Mouse (Mus musculus) myocyte (in vitro differentiated cells): ENCODE measurements around the gene Rai1. TPM values are rescaled to one million over a fixed set of nuclear protein-coding genes. Genes with fewer than 3 reads are reported as not detected.

Source experiments
- H3K27me3 ChIP-seq: one replicate; pipeline ENCODE4 v1.6.1; 2011; ENCODE audit not compliant: control insufficient read depth, insufficient read depth, insufficient read length
- H3K36me3 ChIP-seq: one replicate; pipeline ENCODE4 v1.6.1; 2011; ENCODE audit not compliant: control insufficient read depth, insufficient read depth
- H3K4me2 ChIP-seq: one replicate; pipeline ENCODE4 v1.6.1; 2011; ENCODE audit warnings: low read depth, control low read depth
- H3K4me3 ChIP-seq: one replicate; pipeline ENCODE4 v1.5.1; 2011; ENCODE audit warnings: mild to moderate bottlenecking, control low read depth, moderate library complexity
- H3K79me2 ChIP-seq: one replicate; pipeline ENCODE4 v1.6.1; 2011; ENCODE audit not compliant: control insufficient read depth, insufficient read depth
- H3ac ChIP-seq: one replicate; pipeline ENCODE4 v1.6.1; 2011; ENCODE audit not compliant: control insufficient read depth, insufficient read length
- CEBPB ChIP-seq: IDR thresholded peaks from 2 replicates; pipeline ENCODE4 v1.6.1; 2011; ENCODE audit warnings: mild to moderate bottlenecking, moderate library complexity; ENCODE audit not compliant: poor library complexity, insufficient read depth, severe bottlenecking
- E2F4 ChIP-seq: IDR thresholded peaks from one replicate; pipeline ENCODE4 v1.6.1; 2011; ENCODE audit warnings: mild to moderate bottlenecking, control low read depth, moderate library complexity; ENCODE audit not compliant: insufficient read depth
- MAX ChIP-seq: IDR thresholded peaks from one replicate; pipeline ENCODE4 v1.6.1; 2011; ENCODE audit warnings: low read depth, mild to moderate bottlenecking, control low read depth
- MYOD1 ChIP-seq, 3 experiments: IDR thresholded peaks; one replicate each; pipeline ENCODE4 v1.6.1; 2011; ENCODE audit warnings: control low read depth in 2 of 3, low read depth in 2 of 3, mild to moderate bottlenecking in 2 of 3, moderate library complexity in 1 of 3; ENCODE audit not compliant: insufficient read length in 2 of 3, control insufficient read depth in 1 of 3
- MYOG ChIP-seq, 3 experiments: IDR thresholded peaks; one replicate each; pipeline ENCODE4 v1.6.1; 2011; ENCODE audit warnings: control low read depth in 2 of 3, low read depth in 2 of 3, mild to moderate bottlenecking in 2 of 3; ENCODE audit not compliant: insufficient read length in 2 of 3, control insufficient read depth in 1 of 3, insufficient read depth in 1 of 3
- POLR2A ChIP-seq: IDR thresholded peaks from one replicate; pipeline ENCODE4 v1.6.1; 2011; ENCODE audit warnings: low read depth, mild to moderate bottlenecking, control low read depth, moderate library complexity; ENCODE audit not compliant: insufficient read length
- POLR2AphosphoS2 ChIP-seq: IDR thresholded peaks from one replicate; pipeline ENCODE4 v1.6.1; 2011; ENCODE audit warnings: low read depth, control low read depth; ENCODE audit not compliant: insufficient read length
- REST ChIP-seq: IDR thresholded peaks from one replicate; pipeline ENCODE4 v1.6.1; 2011; ENCODE audit warnings: mild to moderate bottlenecking, control low read depth, moderate library complexity; ENCODE audit not compliant: insufficient read depth, insufficient read length
- SRF ChIP-seq: IDR thresholded peaks from one replicate; pipeline ENCODE4 v1.6.1; 2011; ENCODE audit warnings: low read depth; ENCODE audit not compliant: control insufficient read depth, insufficient read length
- TCF12 ChIP-seq: IDR thresholded peaks from one replicate; pipeline ENCODE4 v1.6.1; 2011; ENCODE audit warnings: mild to moderate bottlenecking, control low read depth; ENCODE audit not compliant: poor library complexity, insufficient read depth, severe bottlenecking
- TCF3 ChIP-seq: IDR thresholded peaks from one replicate; pipeline ENCODE4 v1.6.1; 2011; ENCODE audit warnings: low read depth, control low read depth; ENCODE audit not compliant: insufficient read length
- USF1 ChIP-seq: IDR thresholded peaks from one replicate; pipeline ENCODE4 v1.6.1; 2011; ENCODE audit warnings: low read depth, mild to moderate bottlenecking, control low read depth, moderate library complexity
- polyA plus RNA-seq: library from polyadenylated mRNA; unstranded; fragments of >200 nt; fragmentation: generic; extraction: Trizol; gene quantifications from one replicate; pipeline ENCODE4 v1.2.1, GENCODE M21; 2012; ENCODE audit warnings: missing spikeins

The Rai1 gene
- polyA plus RNA-seq, 1 experiment: 26.0 TPM

DNA sequence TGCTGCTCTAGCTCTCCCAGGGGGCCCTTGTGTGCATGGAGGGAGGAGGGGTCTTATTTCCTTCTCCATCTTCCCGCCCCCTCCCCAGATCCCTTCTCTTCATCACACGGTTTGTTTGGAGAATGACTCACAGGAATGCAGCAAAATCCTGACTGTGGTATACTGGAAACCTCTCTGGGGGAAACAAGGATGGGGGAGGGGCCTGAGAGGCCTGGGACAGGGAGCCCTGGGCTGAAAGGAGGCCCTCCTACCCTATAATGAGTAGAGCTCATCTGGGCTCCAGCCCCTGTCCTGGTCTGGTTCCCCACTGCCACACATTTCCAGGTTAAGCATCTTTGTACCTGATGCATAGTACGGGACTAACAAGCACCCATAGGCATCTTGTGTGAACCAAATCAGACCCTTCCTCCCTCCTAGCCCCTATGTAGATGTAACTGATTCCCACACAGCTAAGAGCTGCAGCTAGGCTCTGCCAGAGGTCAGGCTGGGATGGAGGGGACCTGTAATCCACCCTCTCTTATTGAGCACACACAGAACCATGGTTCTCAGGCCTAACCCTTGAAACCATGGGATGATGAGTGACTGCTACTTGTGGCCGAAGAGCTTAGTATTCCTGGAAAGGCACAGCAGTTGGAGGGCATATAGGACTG lies 23.2 kb downstream of the Rai1 start:
- no peaks in the 10 kb centered on the region for H3K36me3 ChIP-seq
- TF ChIP-seq MAX: no peak
- no peak for TF ChIP-seq TCF12
- TF ChIP-seq REST: no peak
- no peak for TF ChIP-seq CEBPB
- TF ChIP-seq MYOD1 (IDR thresholded peaks at IDR 0.05; ENCODE audit: control insufficient read depth in 1 of 3, insufficient read length in 2 of 3, low read depth in 2 of 3): no peak
- no peak overlapping the region for H3K4me3 ChIP-seq
- no peak overlapping the region for H3ac ChIP-seq
- peak overlapping the region; percentile 40 for H3K4me2 ChIP-seq
- no peaks in the 10 kb centered on the region for H3K27me3 ChIP-seq
- peaks cover 98% of the 10 kb centered on the region for H3K79me2 ChIP-seq

- TF ChIP-seq SRF (peak; percentile 42), REST (no peak), MYOD1 (IDR thresholded peaks at IDR 0.05; ENCODE audit: control insufficient read depth in 1 of 3, insufficient read length in 2 of 3, low read depth in 2 of 3) (peak in 2 of 3 experiments; percentile 53 to 66), POLR2A (no peak), MYOG (IDR thresholded peaks at IDR 0.05; ENCODE audit: control insufficient read depth in 1 of 3, insufficient read depth in 1 of 3, insufficient read length in 2 of 3, low read depth in 2 of 3) (peak in 2 of 3 experiments; percentile 47 to 82), USF1 (no peak), E2F4 (no peak)
- Histone ChIP-seq H3K79me2 (peaks cover 100% of the 10 kb centered on the region), H3K4me3 (no peak overlapping the region), H3K4me2 (no peak overlapping the region), H3ac (no peak overlapping the region), H3K27me3 (no peaks in the 10 kb centered on the region), H3K36me3 (no peaks in the 10 kb centered on the region)
These were observed 25.7 kb downstream of the Rai1 start for GRCm38 (mm10) chr11:60130516-60130915.

DNA sequence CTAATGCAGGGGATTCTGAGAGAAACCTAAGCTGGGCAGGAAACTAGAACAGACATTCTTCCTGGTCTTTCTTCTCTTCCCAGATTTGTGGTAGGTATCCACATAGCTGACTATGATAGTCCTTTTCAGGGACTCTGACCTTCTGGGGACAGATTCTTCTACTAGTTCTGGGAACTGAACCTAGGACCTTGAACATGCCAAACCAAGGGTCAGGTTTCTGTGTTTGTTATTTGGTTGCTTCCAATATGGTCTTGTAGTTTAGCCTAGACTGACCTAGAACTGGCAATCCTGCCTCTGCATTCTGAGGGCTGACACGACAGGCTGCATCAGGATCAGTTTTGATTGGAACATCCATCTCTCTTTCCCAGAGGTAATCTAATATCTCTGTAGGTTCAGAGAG lies 27.2 kb downstream of the Rai1 start:
- Histone ChIP-seq H3K79me2 (peaks cover 94% of the 10 kb centered on the region), H3K4me2 (no peak overlapping the region), H3K27me3 (no peaks in the 10 kb centered on the region), H3ac (no peak overlapping the region), H3K36me3 (no peaks in the 10 kb centered on the region), H3K4me3 (no peak overlapping the region)
- no peak for TF ChIP-seq MAX
- TF ChIP-seq E2F4: no peak
- no peak for TF ChIP-seq POLR2AphosphoS2
- no peak for TF ChIP-seq USF1
- TF ChIP-seq REST: no peak
- TF ChIP-seq TCF12: no peak
- no peak for TF ChIP-seq TCF3
- no peak for TF ChIP-seq MYOG (IDR thresholded peaks at IDR 0.05; ENCODE audit: control insufficient read depth in 1 of 3, insufficient read depth in 1 of 3, insufficient read length in 2 of 3, low read depth in 2 of 3)
- no peak for TF ChIP-seq POLR2A
- TF ChIP-seq MYOD1 (IDR thresholded peaks at IDR 0.05; ENCODE audit: control insufficient read depth in 1 of 3, insufficient read length in 2 of 3, low read depth in 2 of 3): no peak
- no peak for TF ChIP-seq SRF
- no peak for TF ChIP-seq CEBPB

- Histone ChIP-seq H3ac (no peak overlapping the region), H3K79me2 (peaks cover 60% of the 10 kb centered on the region), H3K4me2 (no peak overlapping the region), H3K4me3 (no peak overlapping the region), H3K27me3 (no peaks in the 10 kb centered on the region), H3K36me3 (no peaks in the 10 kb centered on the region)
- TF ChIP-seq TCF3: no peak
- TF ChIP-seq POLR2A: no peak
- no peak for TF ChIP-seq USF1
- no peak for TF ChIP-seq CEBPB
- TF ChIP-seq MYOD1 (IDR thresholded peaks at IDR 0.05; ENCODE audit: control insufficient read depth in 1 of 3, insufficient read length in 2 of 3, low read depth in 2 of 3): no peak
- no peak for TF ChIP-seq SRF
- TF ChIP-seq TCF12: no peak
- TF ChIP-seq REST: no peak
- TF ChIP-seq MYOG (IDR thresholded peaks at IDR 0.05; ENCODE audit: control insufficient read depth in 1 of 3, insufficient read depth in 1 of 3, insufficient read length in 2 of 3, low read depth in 2 of 3): no peak
- TF ChIP-seq E2F4: no peak
- no peak for TF ChIP-seq POLR2AphosphoS2
- no peak for TF ChIP-seq MAX
These were observed 31.7 kb downstream of the Rai1 start for GRCm38 (mm10) chr11:60136491-60136890.

DNA sequence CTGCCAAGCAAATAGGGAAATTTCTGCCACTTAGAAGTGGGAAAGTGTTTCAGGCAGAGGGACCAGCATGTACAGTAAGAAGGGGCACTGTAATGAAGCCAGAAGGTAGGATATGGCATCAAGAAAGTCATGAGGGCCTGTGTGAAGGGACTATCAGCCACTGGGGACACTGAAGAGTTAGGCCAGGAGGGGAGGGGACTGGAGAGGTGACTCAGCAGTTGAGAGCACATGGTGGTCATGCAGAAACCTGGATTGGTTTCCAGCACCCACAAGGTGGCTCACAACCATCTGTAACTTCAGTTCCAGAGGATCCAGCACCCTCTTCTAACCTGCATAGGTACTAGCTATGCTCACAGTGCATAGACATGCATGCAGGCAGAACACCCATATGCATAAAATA lies 32.4 kb downstream of the Rai1 start:
- peaks cover 60% of the 10 kb centered on the region for H3K79me2 ChIP-seq
- TF ChIP-seq TCF3 (no peak), SRF (no peak), MYOG (IDR thresholded peaks at IDR 0.05; ENCODE audit: control insufficient read depth in 1 of 3, insufficient read depth in 1 of 3, insufficient read length in 2 of 3, low read depth in 2 of 3) (no peak), USF1 (no peak), E2F4 (no peak), POLR2A (no peak), TCF12 (no peak), POLR2AphosphoS2 (no peak), MYOD1 (IDR thresholded peaks at IDR 0.05; ENCODE audit: control insufficient read depth in 1 of 3, insufficient read length in 2 of 3, low read depth in 2 of 3) (no peak), REST (no peak), MAX (no peak), CEBPB (no peak)
- no peaks in the 10 kb centered on the region for H3K36me3 ChIP-seq
- H3K4me2 ChIP-seq: no peak overlapping the region
- H3K27me3 ChIP-seq: no peaks in the 10 kb centered on the region
- H3K4me3 ChIP-seq: no peak overlapping the region
- H3ac ChIP-seq: no peak overlapping the region
